Mouse (Mus musculus): ENCODE data around the gene Slc25a20. TPM values are rescaled to one million over a fixed set of nuclear protein-coding genes. Genes with fewer than 3 reads are reported as not detected.
A peak's percentile ranks its signal among the peaks of the same experiment; 100 is the strongest.

Gene Slc25a20
- 28.5 and 29.9 TPM in 2 replicates for polyA plus RNA-seq (2012; ENCODE audit: insufficient read depth, insufficient read length, missing spikeins)

DNA sequence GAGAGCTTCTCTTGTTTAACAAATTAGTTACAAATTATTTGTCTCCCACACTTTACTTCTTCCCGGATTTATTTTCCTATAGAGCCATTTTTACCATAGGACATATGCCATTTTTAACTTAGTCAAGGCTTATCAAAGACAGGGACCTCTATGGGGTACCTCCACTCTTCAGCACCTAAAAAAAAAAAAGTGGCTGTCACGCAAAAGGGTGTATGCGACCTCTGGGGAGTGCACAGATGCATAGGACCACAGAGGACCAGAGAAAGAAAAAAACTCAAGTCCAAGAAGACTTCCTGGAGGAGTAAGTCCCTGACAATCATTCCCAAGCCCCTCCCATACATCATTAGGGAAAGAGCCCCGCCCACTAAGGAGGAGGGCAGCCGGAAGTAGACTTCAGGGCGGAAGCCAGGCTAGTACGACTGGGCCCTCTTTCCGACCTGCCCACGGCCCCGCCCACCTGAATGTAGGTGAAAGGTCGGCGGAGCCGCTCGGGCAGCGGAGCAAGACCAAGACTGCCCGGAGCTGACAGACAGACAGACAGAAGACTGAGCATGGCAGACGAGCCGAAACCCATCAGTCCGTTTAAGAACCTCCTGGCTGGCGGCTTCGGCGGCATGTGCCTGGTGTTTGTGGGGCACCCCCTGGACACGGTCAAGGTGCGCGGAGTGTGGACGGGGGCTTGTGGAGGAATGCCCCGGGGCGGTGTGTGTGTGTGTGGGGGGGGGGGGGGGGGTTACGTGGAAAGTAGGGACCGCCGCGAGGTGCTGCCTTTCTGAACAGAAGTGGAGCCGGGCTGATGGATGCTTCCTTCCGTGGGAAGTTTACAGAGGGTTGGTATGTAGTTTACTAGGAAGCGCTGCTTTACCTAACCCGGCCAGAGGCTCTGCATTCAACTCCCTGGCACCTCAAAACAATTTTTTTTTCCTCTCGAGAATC is at the start of gene Slc25a20:
TSS of gene Slc25a20 (plus strand) at position 412 of the 936 bp plus-strand sequence.
- Histone ChIP-seq H3K4me1 (ENCODE audit: control insufficient read depth, insufficient read depth, low read length) (peaks cover 4% of the 10 kb centered on the region), H3K27ac (ENCODE audit: insufficient read depth, low read depth, low read length) (no peak within 1 kb of the TSS), H3K4me3 (ENCODE audit: insufficient read depth, low read length) (peak within 1 kb of the TSS; percentile 98)
- TF ChIP-seq CTCF (IDR thresholded peaks at IDR 0.05; ENCODE audit: low read depth, low read length) (no peak), POLR2A (IDR thresholded peaks at IDR 0.05; ENCODE audit: borderline replicate concordance, low read depth, low read length) (no peak)

DNA sequence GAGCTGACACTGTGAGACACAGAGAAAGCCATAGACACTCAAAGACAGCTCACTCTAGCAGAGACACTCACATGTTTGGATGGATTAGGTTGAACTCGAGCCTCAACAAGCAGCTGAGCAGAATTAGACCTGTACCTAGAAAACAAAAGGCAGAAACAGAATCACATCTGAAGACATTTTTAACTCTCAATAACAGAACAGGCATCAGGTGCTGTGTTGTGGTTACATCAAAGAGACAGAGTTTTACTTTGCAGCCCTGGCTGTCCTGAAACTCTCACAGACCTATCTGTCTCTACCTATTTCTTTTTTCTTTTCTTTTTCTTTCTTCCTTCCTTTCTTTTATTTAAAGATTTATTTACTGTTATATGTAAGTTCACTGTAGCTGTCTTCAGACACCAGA is 44.6 kb upstream of the Slc25a20 start:
- H3K4me1 ChIP-seq (ENCODE audit: control insufficient read depth, insufficient read depth, low read length): 0 out of 2 replicates have a peak, but pooled peaks cover 2% of the 10 kb centered on the region
- TF ChIP-seq POLR2A (IDR thresholded peaks at IDR 0.05; ENCODE audit: borderline replicate concordance, low read depth, low read length) (no peak), CTCF (IDR thresholded peaks at IDR 0.05; ENCODE audit: low read depth, low read length) (no peak)
- H3K27ac ChIP-seq (ENCODE audit: insufficient read depth, low read depth, low read length): no peak overlapping the region
- H3K4me3 ChIP-seq (ENCODE audit: insufficient read depth, low read length): no peak overlapping the region

DNA sequence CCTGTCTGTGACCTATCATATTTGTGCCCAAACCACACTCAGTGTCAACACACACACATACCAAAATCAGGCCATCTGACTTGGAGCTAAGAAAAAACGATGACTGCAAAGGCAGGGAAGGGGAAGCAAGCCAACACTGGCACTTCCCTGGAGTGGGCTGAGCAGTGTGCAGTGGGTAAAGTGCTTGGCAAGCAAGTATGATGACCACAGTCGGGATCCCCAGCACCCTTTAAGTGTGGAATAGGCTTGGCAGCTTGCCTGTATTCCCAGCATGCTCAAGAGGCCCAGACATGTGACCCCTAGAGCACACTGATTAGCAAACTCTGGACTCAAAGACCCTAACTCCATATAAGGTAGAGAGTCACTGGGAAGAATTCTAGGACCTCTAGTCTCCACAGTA is 35.4 kb upstream of the Slc25a20 start:
- no peak for TF ChIP-seq POLR2A (IDR thresholded peaks at IDR 0.05; ENCODE audit: borderline replicate concordance, low read depth, low read length)
- TF ChIP-seq CTCF (IDR thresholded peaks at IDR 0.05; ENCODE audit: low read depth, low read length): no peak
- Histone ChIP-seq H3K27ac (ENCODE audit: insufficient read depth, low read depth, low read length) (peak overlapping the region; percentile 71), H3K4me3 (ENCODE audit: insufficient read depth, low read length) (no peak overlapping the region), H3K4me1 (ENCODE audit: control insufficient read depth, insufficient read depth, low read length) (peaks cover 38% of the 10 kb centered on the region)

DNA sequence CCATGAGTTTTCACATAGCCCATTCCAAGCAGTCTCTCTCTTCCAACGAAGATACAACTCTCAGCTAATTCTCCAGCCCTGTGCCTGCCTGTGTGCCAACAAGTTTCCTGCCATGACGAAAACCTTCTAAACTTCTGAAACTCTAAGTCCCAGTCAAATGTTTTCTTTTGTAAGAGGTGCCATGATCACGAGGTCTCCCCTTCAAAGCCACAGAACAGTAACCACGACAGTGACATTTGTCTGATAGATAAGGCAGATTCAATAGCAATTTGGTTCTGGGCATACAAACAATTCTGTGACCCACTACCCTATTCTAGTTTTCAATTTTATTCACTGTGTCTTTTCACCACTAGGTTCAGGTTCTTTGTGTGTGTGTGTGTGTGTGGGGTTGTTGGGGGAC is 33.7 kb upstream of the Slc25a20 start:
- Histone ChIP-seq H3K4me1 (ENCODE audit: control insufficient read depth, insufficient read depth, low read length) (peaks cover 45% of the 10 kb centered on the region), H3K4me3 (ENCODE audit: insufficient read depth, low read length) (no peak overlapping the region), H3K27ac (ENCODE audit: insufficient read depth, low read depth, low read length) (no peak overlapping the region)
- no peak for TF ChIP-seq POLR2A (IDR thresholded peaks at IDR 0.05; ENCODE audit: borderline replicate concordance, low read depth, low read length)
- TF ChIP-seq CTCF (IDR thresholded peaks at IDR 0.05; ENCODE audit: low read depth, low read length): no peak

DNA sequence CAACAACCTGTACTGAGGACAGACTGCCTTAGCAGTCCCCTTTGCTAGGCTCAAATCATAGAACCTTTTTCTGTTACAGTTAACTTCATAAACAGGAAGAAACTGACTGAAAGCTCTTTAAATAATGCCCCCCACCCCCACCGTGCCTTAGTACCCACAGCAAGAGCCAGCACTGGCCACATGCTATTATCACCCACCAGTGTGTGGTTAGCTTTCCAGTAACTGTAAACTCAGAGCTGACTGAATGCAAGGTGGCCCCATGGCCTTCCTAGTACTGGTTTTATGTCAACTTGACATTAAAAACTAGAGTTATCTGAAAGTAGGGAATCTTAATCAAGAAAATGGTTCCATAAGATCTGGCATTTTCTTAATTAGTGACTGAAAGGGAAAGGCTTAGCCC is 31.2 kb upstream of the Slc25a20 start:
- Histone ChIP-seq H3K4me1 (ENCODE audit: control insufficient read depth, insufficient read depth, low read length) (peaks cover 41% of the 10 kb centered on the region), H3K4me3 (ENCODE audit: insufficient read depth, low read length) (no peak overlapping the region), H3K27ac (ENCODE audit: insufficient read depth, low read depth, low read length) (no peak overlapping the region)
- TF ChIP-seq POLR2A (IDR thresholded peaks at IDR 0.05; ENCODE audit: borderline replicate concordance, low read depth, low read length) (no peak), CTCF (IDR thresholded peaks at IDR 0.05; ENCODE audit: low read depth, low read length) (no peak)

DNA sequence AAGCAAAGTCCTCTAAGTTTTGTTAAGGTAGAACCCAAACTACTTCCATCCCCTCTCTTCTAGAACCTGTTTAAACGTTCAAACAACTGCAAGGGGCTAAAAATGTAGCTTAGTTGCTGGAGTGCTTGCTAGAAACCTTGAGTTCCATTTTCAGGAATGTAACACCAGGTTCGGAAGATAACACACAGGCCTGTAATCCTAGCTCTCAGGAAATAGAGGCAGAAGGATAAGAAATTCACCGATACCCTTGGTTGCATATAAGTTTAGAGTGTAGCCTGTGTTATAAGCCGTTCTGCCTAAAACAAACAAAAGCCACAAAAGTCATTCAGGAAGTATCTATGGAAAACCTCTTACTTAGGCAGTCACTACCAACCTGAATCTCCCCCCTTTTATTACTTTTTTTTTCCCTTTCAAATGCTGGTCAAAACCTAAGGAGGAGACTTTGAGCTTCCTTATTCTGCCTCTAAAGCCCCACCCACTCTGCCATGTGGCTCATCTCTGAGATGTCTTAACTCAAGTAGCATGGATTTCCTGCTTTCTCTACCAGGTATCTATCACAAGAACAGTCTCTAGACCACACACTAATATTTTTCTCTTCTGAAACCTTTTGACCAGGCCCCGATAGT is 30.1 kb upstream of the Slc25a20 start:
- Histone ChIP-seq H3K27ac (ENCODE audit: insufficient read depth, low read depth, low read length) (0 out of 2 replicates have a peak overlapping the region, but pooled peaks have one; percentile 22), H3K4me1 (ENCODE audit: control insufficient read depth, insufficient read depth, low read length) (peaks cover 33% of the 10 kb centered on the region), H3K4me3 (ENCODE audit: insufficient read depth, low read length) (no peak overlapping the region)
- TF ChIP-seq POLR2A (IDR thresholded peaks at IDR 0.05; ENCODE audit: borderline replicate concordance, low read depth, low read length) (no peak), CTCF (IDR thresholded peaks at IDR 0.05; ENCODE audit: low read depth, low read length) (no peak)

DNA sequence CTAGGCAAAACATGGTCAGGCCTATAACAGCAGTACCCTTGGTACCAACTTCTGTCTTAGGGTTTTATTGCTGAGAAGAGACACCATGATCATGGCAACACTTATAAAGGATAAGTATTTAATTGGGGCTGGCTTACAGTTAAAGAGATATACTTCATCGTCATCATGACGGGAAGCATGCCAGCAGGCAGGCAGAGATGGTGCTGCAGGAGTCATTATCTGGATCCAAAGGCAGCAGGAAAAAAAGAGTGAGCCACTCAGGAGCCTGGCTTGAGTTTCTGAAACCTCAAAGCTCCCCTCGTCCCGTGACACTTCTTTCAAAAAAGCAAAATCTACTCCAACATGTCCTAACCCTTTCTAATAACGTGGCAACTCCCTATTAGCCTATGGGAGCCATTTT is 29.5 kb upstream of the Slc25a20 start:
- Histone ChIP-seq H3K4me1 (ENCODE audit: control insufficient read depth, insufficient read depth, low read length) (peaks cover 29% of the 10 kb centered on the region), H3K27ac (ENCODE audit: insufficient read depth, low read depth, low read length) (no peak overlapping the region), H3K4me3 (ENCODE audit: insufficient read depth, low read length) (no peak overlapping the region)
- TF ChIP-seq POLR2A (IDR thresholded peaks at IDR 0.05; ENCODE audit: borderline replicate concordance, low read depth, low read length) (no peak), CTCF (IDR thresholded peaks at IDR 0.05; ENCODE audit: low read depth, low read length) (no peak)

DNA sequence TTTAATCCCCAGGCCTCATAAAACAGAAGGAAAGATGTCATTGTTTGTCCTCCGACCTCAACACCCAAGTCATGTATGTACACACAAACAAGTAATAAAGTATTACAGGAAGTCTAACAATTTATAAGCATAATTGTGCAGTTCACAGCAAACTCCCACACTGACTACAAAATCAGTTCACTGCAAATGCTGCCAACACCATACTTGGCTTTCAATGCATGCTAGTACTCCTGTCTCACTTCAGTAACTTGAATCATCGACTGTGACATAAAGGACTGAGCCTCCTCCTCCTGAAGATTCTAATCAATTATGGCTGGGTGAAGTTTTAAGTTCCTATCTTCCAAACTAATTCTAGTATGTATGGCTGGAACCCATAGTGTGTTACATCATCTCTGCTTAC is 28.0 kb upstream of the Slc25a20 start:
- TF ChIP-seq CTCF (IDR thresholded peaks at IDR 0.05; ENCODE audit: low read depth, low read length) (no peak), POLR2A (IDR thresholded peaks at IDR 0.05; ENCODE audit: borderline replicate concordance, low read depth, low read length) (no peak)
- Histone ChIP-seq H3K4me1 (ENCODE audit: control insufficient read depth, insufficient read depth, low read length) (peaks cover 23% of the 10 kb centered on the region), H3K27ac (ENCODE audit: insufficient read depth, low read depth, low read length) (no peak overlapping the region), H3K4me3 (ENCODE audit: insufficient read depth, low read length) (no peak overlapping the region)

DNA sequence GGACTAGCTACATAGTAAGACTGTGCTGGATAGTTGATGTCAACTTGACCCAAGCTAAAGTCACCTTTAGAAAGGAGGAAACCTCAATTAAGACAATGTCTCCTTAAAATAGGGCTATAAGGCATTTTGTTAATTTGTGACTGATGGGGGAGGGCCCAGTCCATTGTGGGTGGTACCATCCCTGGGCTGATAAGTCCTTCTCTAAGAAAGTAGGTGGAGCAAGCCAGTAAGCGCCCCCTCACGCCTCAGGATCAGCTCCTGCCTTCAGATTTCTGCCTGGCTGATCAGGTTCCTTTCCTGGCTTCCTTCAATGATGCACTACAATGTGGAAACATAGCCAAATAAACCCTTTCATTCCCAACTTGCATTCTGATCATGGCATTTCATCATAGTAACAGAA is 26.5 kb upstream of the Slc25a20 start:
- Histone ChIP-seq H3K4me1 (ENCODE audit: control insufficient read depth, insufficient read depth, low read length) (peaks cover 27% of the 10 kb centered on the region), H3K4me3 (ENCODE audit: insufficient read depth, low read length) (no peak overlapping the region), H3K27ac (ENCODE audit: insufficient read depth, low read depth, low read length) (no peak overlapping the region)
- TF ChIP-seq CTCF (IDR thresholded peaks at IDR 0.05; ENCODE audit: low read depth, low read length) (no peak), POLR2A (IDR thresholded peaks at IDR 0.05; ENCODE audit: borderline replicate concordance, low read depth, low read length) (no peak)

DNA sequence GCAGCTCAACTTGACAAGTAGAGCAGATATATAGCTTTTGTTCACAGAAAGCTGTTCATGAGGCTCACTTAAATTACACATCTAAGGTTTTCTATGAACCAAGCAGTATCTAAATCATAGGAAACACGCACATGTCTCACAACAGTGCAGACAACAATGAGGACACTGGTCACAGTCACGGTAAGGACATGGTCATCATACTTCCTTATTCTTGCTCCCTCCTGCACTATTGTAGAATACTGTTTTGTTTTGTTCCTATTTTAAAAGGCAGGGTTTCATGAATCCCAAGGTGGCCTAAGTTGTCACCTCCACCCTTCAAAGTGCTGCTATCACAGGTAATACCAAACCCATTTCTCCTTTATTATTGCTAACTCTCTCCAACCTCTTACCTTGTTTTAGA is 22.1 kb upstream of the Slc25a20 start:
- Histone ChIP-seq H3K4me3 (ENCODE audit: insufficient read depth, low read length) (no peak overlapping the region), H3K27ac (ENCODE audit: insufficient read depth, low read depth, low read length) (peak overlapping the region; percentile 9; the same call in 1 of the 2 replicates), H3K4me1 (ENCODE audit: control insufficient read depth, insufficient read depth, low read length) (peaks cover 13% of the 10 kb centered on the region)
- no peak for TF ChIP-seq CTCF (IDR thresholded peaks at IDR 0.05; ENCODE audit: low read depth, low read length)
- TF ChIP-seq POLR2A (IDR thresholded peaks at IDR 0.05; ENCODE audit: borderline replicate concordance, low read depth, low read length): no peak

Data from bone marrow macrophage, adult 2 months (primary cell).